Mouse (Mus musculus) hindbrain, embryonic 14.5 days (tissue): ENCODE measurements around the gene Eno4. TPM values are rescaled to one million over a fixed set of nuclear protein-coding genes. Genes with fewer than 3 reads are reported as not detected.
A peak's percentile ranks its signal among the peaks of the same experiment; 100 is the strongest.

ENCODE experiments used
- ATAC-seq: fragments of 200-750 bp; cut with Nextera tagmentation; 2 replicates; pipeline ENCODE4 v1.8.0; 2017; ENCODE audit warnings: moderate number of reproducible peaks, mild to moderate bottlenecking, moderate TSS enrichment, moderate library complexity; ENCODE audit not compliant: low FRiP score
- DNase-seq: peaks from one replicate; pipeline ENCODE4 v3.0.0-alpha.2; 2015; ENCODE audit warnings: low spot score
- H3K27ac ChIP-seq: fragments of 300-500 bp; sonication (generic); 2 replicates; pipeline ENCODE4 v1.5.1; 2014; ENCODE audit warnings: mild to moderate bottlenecking, moderate library complexity
- H3K27me3 ChIP-seq: fragments of 300-500 bp; sonication (generic); 2 replicates; pipeline ENCODE4 v1.6.1; 2014; ENCODE audit warnings: mild to moderate bottlenecking, low read length, mixed read lengths; ENCODE audit not compliant: control insufficient read depth, insufficient read depth
- H3K36me3 ChIP-seq: fragments of 300-500 bp; sonication (generic); replicated peaks from 2 replicates; pipeline ENCODE4 v1.6.1; 2014; ENCODE audit not compliant: control insufficient read depth, insufficient read depth
- H3K4me1 ChIP-seq: fragments of 300-500 bp; sonication (generic); replicated peaks from 2 replicates; pipeline ENCODE4 v1.6.1; 2014; ENCODE audit warnings: antibody characterized with exemption, low read length, mixed read lengths; ENCODE audit not compliant: control insufficient read depth, insufficient read depth
- H3K4me2 ChIP-seq: fragments of 300-500 bp; sonication (generic); replicated peaks from 2 replicates; pipeline ENCODE4 v1.6.1; 2014; ENCODE audit warnings: mild to moderate bottlenecking, moderate library complexity
- H3K4me3 ChIP-seq: fragments of 300-500 bp; sonication (generic); replicated peaks from 2 replicates; pipeline ENCODE4 v1.5.1; 2014; ENCODE audit warnings: mild to moderate bottlenecking, low read length
- H3K9ac ChIP-seq: fragments of 300-500 bp; sonication (generic); 2 replicates; pipeline ENCODE4 v1.6.1; 2014
- H3K9me3 ChIP-seq: fragments of 300-500 bp; sonication (generic); 2 replicates; pipeline ENCODE4 v1.6.1; 2016; ENCODE audit warnings: low read length; ENCODE audit not compliant: control insufficient read depth
- WGBS: fragments of 180-500 bp; shearing (Covaris S2); extraction: QIAGEN DNeasy Blood & Tissue Kit; methylation state at CpG from one replicate; pipeline ENCODE4 v1.1.7; 2014; 5-methylcytosine and 5-hydroxymethylcytosine counted together
- polyA plus RNA-seq: library from polyadenylated mRNA; unstranded; fragments of >200 nt; fragmentation: Nextera tagmentation; extraction: Ambion mirVana; gene quantifications from 2 replicates; pipeline ENCODE4 v1.2.1, GENCODE M21; 2014

The Eno4 gene
- polyA plus RNA-seq, 1 experiment from 2014 or later: 2.0 TPM

- ATAC-seq (no peak), DNase-seq (no peak)
- no peaks in the 10 kb centered on the region for H3K9me3 ChIP-seq
- H3K36me3 ChIP-seq: no peaks in the 10 kb centered on the region
- peaks cover 37% of the 10 kb centered on the region for H3K27me3 ChIP-seq
- 91% methylated on average over 8 of the region's 8 CpGs for WGBS
- H3K27ac ChIP-seq: no peak overlapping the region
- H3K4me2 ChIP-seq: no peak overlapping the region
- H3K9ac ChIP-seq: no peak overlapping the region
- H3K4me1 ChIP-seq: no peaks in the 10 kb centered on the region
- H3K4me3 ChIP-seq: no peak overlapping the region
Measured at GRCm38 (mm10) chr19:58954779-58955178, 11.6 kb downstream of the Eno4 start.

GRCm38 (mm10) chr19:58963011-58963410 lies 19.8 kb downstream of the Eno4 start:
- H3K4me1 ChIP-seq: no peaks in the 10 kb centered on the region
- H3K4me3 ChIP-seq: no peak overlapping the region
- ATAC-seq (no peak), DNase-seq (no peak)
- peaks cover 47% of the 10 kb centered on the region for H3K27me3 ChIP-seq
- H3K36me3 ChIP-seq: no peaks in the 10 kb centered on the region
- no peak overlapping the region for H3K4me2 ChIP-seq
- H3K9ac ChIP-seq: no peak overlapping the region
- no peaks in the 10 kb centered on the region for H3K9me3 ChIP-seq
- 68% methylated on average over 8 of the region's 8 CpGs for WGBS
- no peak overlapping the region for H3K27ac ChIP-seq

GRCm38 (mm10) chr19:58968731-58969506 lies 25.7 kb downstream of the Eno4 start:
- H3K4me2 ChIP-seq: no peak overlapping the region
- no peak for ATAC-seq
- H3K9ac ChIP-seq: no peak overlapping the region
- no peak for DNase-seq
- H3K4me1 ChIP-seq: 0 out of 2 replicates have a peak, but pooled peaks cover 4% of the 10 kb centered on the region
- WGBS: 12% methylated on average over 15 of the region's 15 CpGs
- H3K4me3 ChIP-seq: no peak overlapping the region
- no peaks in the 10 kb centered on the region; the same call in 1 of the 2 replicates for H3K36me3 ChIP-seq
- no peak overlapping the region for H3K27ac ChIP-seq
- no peaks in the 10 kb centered on the region for H3K9me3 ChIP-seq
- H3K27me3 ChIP-seq: peaks cover 79% of the 10 kb centered on the region

- H3K4me2 ChIP-seq: no peak overlapping the region
- peaks cover 83% of the 10 kb centered on the region for H3K27me3 ChIP-seq
- peaks cover 10% of the 10 kb centered on the region; the same call in 1 of the 2 replicates for H3K36me3 ChIP-seq
- 73% methylated on average over 13 of the region's 13 CpGs for WGBS
- H3K9me3 ChIP-seq: no peaks in the 10 kb centered on the region
- no peak overlapping the region for H3K4me3 ChIP-seq
- ATAC-seq (no peak), DNase-seq (no peak)
- no peak overlapping the region for H3K27ac ChIP-seq
- no peak overlapping the region for H3K9ac ChIP-seq
- 0 out of 2 replicates have a peak, but pooled peaks cover 4% of the 10 kb centered on the region for H3K4me1 ChIP-seq
Measured at GRCm38 (mm10) chr19:58970826-58971225, 27.6 kb downstream of the Eno4 start.

- Histone ChIP-seq H3K27me3 (peaks cover 90% of the 10 kb centered on the region), H3K27ac (no peak overlapping the region)
Measured at GRCm38 (mm10) chr19:58974126-58974525, 30.9 kb downstream of the Eno4 start.

GRCm38 (mm10) chr19:58975216-58975863 lies 32.1 kb downstream of the Eno4 start:
- no peaks in the 10 kb centered on the region for H3K9me3 ChIP-seq
- H3K4me1 ChIP-seq: peaks cover 21% of the 10 kb centered on the region
- DNase-seq (no peak), ATAC-seq (no peak)
- no peak overlapping the region for H3K4me3 ChIP-seq
- no peak overlapping the region for H3K9ac ChIP-seq
- WGBS: 78% methylated on average over 11 of the region's 11 CpGs
- peaks cover 83% of the 10 kb centered on the region for H3K27me3 ChIP-seq
- no peak overlapping the region for H3K4me2 ChIP-seq
- H3K27ac ChIP-seq: no peak overlapping the region
- peaks cover 10% of the 10 kb centered on the region; the same call in 1 of the 2 replicates for H3K36me3 ChIP-seq

More at GRCm38 (mm10) chr19:58974126-58974525, 30.9 kb downstream of the Eno4 start:
- H3K4me2 ChIP-seq: no peak overlapping the region
- peaks cover 9% of the 10 kb centered on the region for H3K4me1 ChIP-seq
- 72% methylated on average over 8 of the region's 8 CpGs for WGBS
- no peak overlapping the region for H3K4me3 ChIP-seq
- ATAC-seq (no peak), DNase-seq (no peak)
- no peaks in the 10 kb centered on the region for H3K9me3 ChIP-seq
- no peak overlapping the region for H3K9ac ChIP-seq
- peaks cover 10% of the 10 kb centered on the region; the same call in 1 of the 2 replicates for H3K36me3 ChIP-seq

- WGBS: 49% methylated on average over 11 of the region's 11 CpGs
- peaks cover 27% of the 10 kb centered on the region for H3K4me1 ChIP-seq
- H3K9me3 ChIP-seq: no peaks in the 10 kb centered on the region
- H3K4me3 ChIP-seq: no peak overlapping the region
- peak overlapping the region; percentile 18 for H3K4me2 ChIP-seq
- 0 out of 2 replicates have a peak, but pooled peaks cover 10% of the 10 kb centered on the region for H3K36me3 ChIP-seq
- DNase-seq: no peak
- H3K27me3 ChIP-seq: peaks cover 82% of the 10 kb centered on the region
- no peak overlapping the region for H3K9ac ChIP-seq
- 0 out of 2 replicates have a peak overlapping the region, but pooled peaks have one; percentile 28 for H3K27ac ChIP-seq
- no peak for ATAC-seq
Measured at GRCm38 (mm10) chr19:58978401-58979171, 35.4 kb downstream of the Eno4 start.

- Histone ChIP-seq H3K4me1 (peaks cover 27% of the 10 kb centered on the region), H3K27me3 (peaks cover 77% of the 10 kb centered on the region), H3K36me3 (0 out of 2 replicates have a peak, but pooled peaks cover 6% of the 10 kb centered on the region), H3K27ac (0 out of 2 replicates have a peak overlapping the region, but pooled peaks have one; percentile 28), H3K9ac (no peak overlapping the region), H3K9me3 (no peaks in the 10 kb centered on the region), H3K4me2 (peak overlapping the region; percentile 18), H3K4me3 (0 out of 2 replicates have a peak overlapping the region, but pooled peaks have one; percentile 5)
- peak; percentile 78 for DNase-seq
- WGBS: 22% methylated on average over 13 of the region's 13 CpGs
- peak; percentile 34; the same call in 1 of the 2 replicates for ATAC-seq
Measured at GRCm38 (mm10) chr19:58979436-58980055, 36.3 kb downstream of the Eno4 start.
